Mouse (Mus musculus) bone marrow macrophage, adult 2 months (primary cell): ENCODE data around the gene Tubb4b.

Experiments used
- CTCF ChIP-seq: IDR thresholded peaks from 2 replicates; pipeline ENCODE4 v1.5.1; 2012; ENCODE audit warnings: low read depth, mild to moderate bottlenecking, low read length, moderate library complexity
- POLR2A ChIP-seq: IDR thresholded peaks from 2 replicates; pipeline ENCODE4 v1.6.1; 2012; ENCODE audit warnings: mild to moderate bottlenecking, low read depth, low read length, borderline replicate concordance

DNA sequence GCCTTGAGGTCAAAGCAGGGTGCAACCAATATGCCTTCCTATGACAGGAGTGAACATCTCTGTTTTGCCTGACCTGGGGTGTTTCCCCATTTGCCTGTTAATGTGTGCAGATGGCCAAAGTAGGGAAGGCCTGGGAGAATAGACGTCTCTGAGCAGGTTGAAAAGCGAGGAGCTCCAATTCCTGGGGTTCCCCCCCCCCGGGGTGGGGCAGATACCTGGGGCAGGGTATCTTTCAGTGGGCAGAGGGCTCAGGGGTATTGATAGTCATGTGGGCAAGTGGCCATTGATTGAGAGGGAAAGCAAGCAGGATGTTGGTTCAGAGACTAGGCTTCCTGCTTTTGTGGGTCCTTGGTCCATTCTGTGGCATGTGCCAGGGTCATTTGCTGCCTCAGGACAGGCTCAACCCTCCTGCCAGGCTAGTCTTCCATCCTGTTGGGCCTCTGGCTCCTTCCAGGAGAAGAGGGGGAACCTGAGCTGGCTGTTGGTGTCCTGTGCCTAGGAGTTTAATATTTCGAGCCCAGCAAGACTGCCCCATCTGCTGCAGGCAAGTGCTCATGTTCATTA, 43.3 kb upstream of the Tubb4b start:
- TF ChIP-seq CTCF (no peak; the same call in 1 of the 2 replicates), POLR2A (no peak)
